Mouse (Mus musculus): ENCODE measurements at regions not wholly inside any gene's neighbourhood (a gene's known extent, or its start where the extent isn't known, plus 50 kb on each side); places are given as distances from the start of the nearest gene placed in this dataset.
"Not testable (repeated sequence)": the region's sequence is repeated elsewhere in the genome, so short reads cannot be mapped to it uniquely, and the experiment has no call there.

DNA sequence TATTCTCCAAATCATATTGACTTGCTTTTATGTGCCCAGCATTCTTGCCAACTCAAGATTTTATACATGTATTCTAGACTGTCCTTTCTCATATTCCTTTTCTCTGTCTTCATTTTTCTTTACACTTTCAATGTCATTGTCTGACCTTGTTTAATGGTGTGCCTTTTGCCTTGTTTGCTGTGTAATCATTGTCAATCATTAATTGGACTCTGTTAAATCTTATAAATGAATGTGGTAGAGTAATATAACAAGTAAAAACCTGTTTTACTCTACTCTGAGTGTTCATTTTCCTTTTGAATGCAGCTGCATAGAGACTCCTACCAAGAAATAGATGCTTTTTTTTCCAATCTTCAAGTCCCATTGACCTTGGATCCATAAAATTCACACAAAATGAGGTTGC, 283.0 kb upstream of the Gpc6 start:
- intact Hi-C loops (cut with DNase I): no loop called here
- H3K27ac ChIP-seq: no peak overlapping the region

DNA sequence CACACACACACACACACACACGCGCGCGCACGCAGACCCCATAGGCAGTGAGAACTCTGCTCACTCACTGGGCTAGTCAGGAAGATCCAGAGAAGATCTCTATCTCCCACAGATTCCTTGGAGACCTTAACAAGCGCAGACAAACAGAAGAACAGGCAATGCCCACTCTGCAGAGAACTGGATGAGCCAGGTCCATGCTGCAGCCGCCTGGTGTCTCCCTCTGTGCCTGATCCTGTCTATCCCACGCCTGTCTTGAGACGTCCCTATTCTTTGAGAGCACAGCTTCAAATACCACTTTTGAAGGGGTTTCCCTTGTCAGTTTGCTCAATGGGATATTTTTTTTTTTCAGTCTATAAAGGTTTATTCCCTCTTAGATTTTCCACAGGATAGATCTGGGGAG, 273.2 kb upstream of the Gpc6 start:
- intact Hi-C loops (cut with DNase I): no loop called here

More for the DNA sequence above, 283.0 kb upstream of the Gpc6 start:
- no peak for DNase-seq
- Histone ChIP-seq H3K4me3 (no peak overlapping the region), H3K27me3 (ENCODE audit: control insufficient read depth, insufficient read depth, low read length) (no peaks in the 10 kb centered on the region), H3K9ac (ENCODE audit: low read depth, low read length) (no peak overlapping the region), H3K79me2 (replicated peaks; ENCODE audit: control insufficient read depth, insufficient read depth, low read length) (no peaks in the 10 kb centered on the region), H3K4me1 (ENCODE audit: control insufficient read depth, insufficient read depth, low read length) (no peaks in the 10 kb centered on the region), H3K36me3 (ENCODE audit: control insufficient read depth, insufficient read depth, low read length) (no peaks in the 10 kb centered on the region)
- TF ChIP-seq POLR2A (IDR thresholded peaks at IDR 0.05; ENCODE audit: insufficient read depth, low read depth, low read length) (no peak), CTCF (IDR thresholded peaks at IDR 0.05) (no peak)

DNA sequence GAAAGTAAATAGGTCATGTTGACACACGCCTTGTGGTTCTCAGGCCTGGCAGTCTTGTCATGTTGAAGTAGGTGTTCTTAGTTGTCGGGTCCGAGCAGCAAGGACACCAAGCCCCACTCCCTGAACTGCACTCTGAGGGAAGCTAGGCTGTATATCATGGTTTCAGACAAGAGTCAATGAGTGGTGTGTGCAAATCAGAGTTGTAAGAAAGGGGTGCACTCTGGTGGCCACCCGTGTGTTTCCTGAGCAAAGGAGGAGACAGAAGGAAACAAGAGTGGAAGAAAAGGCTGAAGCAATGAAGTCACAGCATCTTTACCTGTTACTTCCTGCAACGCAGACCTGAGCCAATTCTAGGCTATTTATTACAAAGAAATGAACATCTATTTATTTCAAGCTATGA, 241.2 kb upstream of the Gpc6 start:
- WGBS: 81% methylated on average over 5 of the region's 5 CpGs
- TF ChIP-seq POLR2A (IDR thresholded peaks at IDR 0.05; ENCODE audit: insufficient read depth, low read depth, low read length): no peak
- no peak for TF ChIP-seq EP300 (IDR thresholded peaks at IDR 0.05; ENCODE audit: insufficient read depth, low read depth, low read length)
- TF ChIP-seq CTCF (IDR thresholded peaks at IDR 0.05): no peak
- intact Hi-C loops (cut with DNase I): no loop called here

More for the DNA sequence above, 273.2 kb upstream of the Gpc6 start:
- TF ChIP-seq EP300 (IDR thresholded peaks at IDR 0.05; ENCODE audit: insufficient read depth, low read depth, low read length) (no peak), POLR2A (IDR thresholded peaks at IDR 0.05; ENCODE audit: insufficient read depth, low read depth, low read length) (no peak), CTCF (IDR thresholded peaks at IDR 0.05) (no peak)
- no peak overlapping the region for H3K4me3 ChIP-seq
- H3K27ac ChIP-seq: no peak overlapping the region
- no peaks in the 10 kb centered on the region for H3K27me3 ChIP-seq (ENCODE audit: control insufficient read depth, insufficient read depth, low read length)
- H3K9ac ChIP-seq (ENCODE audit: low read depth, low read length): no peak overlapping the region
- H3K4me1 ChIP-seq (ENCODE audit: control insufficient read depth, insufficient read depth, low read length): no peaks in the 10 kb centered on the region
- 77% methylated on average over 9 of the region's 9 CpGs for WGBS
- no peak for DNase-seq
- no peaks in the 10 kb centered on the region for H3K36me3 ChIP-seq (ENCODE audit: control insufficient read depth, insufficient read depth, low read length)
- H3K79me2 ChIP-seq (replicated peaks; ENCODE audit: control insufficient read depth, insufficient read depth, low read length): no peaks in the 10 kb centered on the region

DNA sequence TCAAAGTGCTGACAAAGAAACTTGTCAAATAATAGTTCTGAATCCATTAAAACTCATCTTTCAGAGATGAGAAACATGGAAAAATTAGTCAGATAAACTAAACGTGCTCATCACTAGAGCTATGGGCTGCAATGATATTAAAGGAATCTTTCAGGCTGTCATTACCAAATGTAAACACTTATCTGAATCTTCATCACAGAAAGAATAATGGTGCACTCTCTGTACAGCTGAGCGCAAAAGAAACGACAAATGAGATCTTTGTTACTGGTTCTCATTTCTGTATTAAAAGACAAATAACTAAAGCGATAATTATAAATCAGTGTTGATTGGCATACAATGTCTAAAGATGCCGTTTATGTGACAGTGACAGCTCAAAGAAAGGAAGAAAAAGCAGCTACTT, 227.4 kb upstream of the Gpc6 start:
- DNase-seq: no peak
- Histone ChIP-seq H3K27me3 (ENCODE audit: control insufficient read depth, insufficient read depth, low read length) (no peaks in the 10 kb centered on the region), H3K4me3 (no peak overlapping the region), H3K27ac (no peak overlapping the region), H3K4me1 (ENCODE audit: control insufficient read depth, insufficient read depth, low read length) (no peaks in the 10 kb centered on the region), H3K36me3 (ENCODE audit: control insufficient read depth, insufficient read depth, low read length) (no peaks in the 10 kb centered on the region), H3K9ac (ENCODE audit: low read depth, low read length) (no peak overlapping the region), H3K79me2 (replicated peaks; ENCODE audit: control insufficient read depth, insufficient read depth, low read length) (no peaks in the 10 kb centered on the region)
- no peak for TF ChIP-seq POLR2A (IDR thresholded peaks at IDR 0.05; ENCODE audit: insufficient read depth, low read depth, low read length)
- no peak for TF ChIP-seq EP300 (IDR thresholded peaks at IDR 0.05; ENCODE audit: insufficient read depth, low read depth, low read length)
- no peak for TF ChIP-seq CTCF (IDR thresholded peaks at IDR 0.05)
- intact Hi-C loops (cut with DNase I): no loop called here
- WGBS: 85% methylated on average over 5 of the region's 5 CpGs

More for the DNA sequence above, 241.2 kb upstream of the Gpc6 start:
- Histone ChIP-seq H3K36me3 (ENCODE audit: control insufficient read depth, insufficient read depth, low read length) (no peaks in the 10 kb centered on the region), H3K79me2 (replicated peaks; ENCODE audit: control insufficient read depth, insufficient read depth, low read length) (no peaks in the 10 kb centered on the region), H3K27me3 (ENCODE audit: control insufficient read depth, insufficient read depth, low read length) (no peaks in the 10 kb centered on the region), H3K4me1 (ENCODE audit: control insufficient read depth, insufficient read depth, low read length) (no peaks in the 10 kb centered on the region), H3K27ac (no peak overlapping the region), H3K4me3 (no peak overlapping the region), H3K9ac (ENCODE audit: low read depth, low read length) (no peak overlapping the region)
- no peak for DNase-seq

DNA sequence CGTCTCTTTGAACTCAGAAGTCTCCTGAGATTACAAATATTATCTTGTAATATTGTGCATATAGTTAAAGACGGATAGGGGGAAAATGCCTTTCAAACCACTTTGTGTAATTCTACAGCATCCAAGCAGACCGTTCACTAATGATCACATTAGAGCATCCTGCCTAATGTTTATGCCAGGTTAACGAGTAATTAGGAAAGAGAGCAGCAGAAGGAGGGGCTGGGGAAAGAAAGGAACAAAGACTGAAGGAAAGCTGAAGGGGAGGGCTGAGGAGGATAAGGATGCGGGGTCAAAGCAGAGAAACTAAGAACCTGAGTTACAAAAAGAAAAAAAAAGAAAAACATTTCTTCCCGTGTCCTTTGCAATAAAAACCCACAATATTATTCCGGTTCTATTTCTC, 226.7 kb upstream of the Gpc6 start:
- no peak overlapping the region for H3K4me3 ChIP-seq
- 70% methylated on average over 7 of the region's 7 CpGs for WGBS

DNA sequence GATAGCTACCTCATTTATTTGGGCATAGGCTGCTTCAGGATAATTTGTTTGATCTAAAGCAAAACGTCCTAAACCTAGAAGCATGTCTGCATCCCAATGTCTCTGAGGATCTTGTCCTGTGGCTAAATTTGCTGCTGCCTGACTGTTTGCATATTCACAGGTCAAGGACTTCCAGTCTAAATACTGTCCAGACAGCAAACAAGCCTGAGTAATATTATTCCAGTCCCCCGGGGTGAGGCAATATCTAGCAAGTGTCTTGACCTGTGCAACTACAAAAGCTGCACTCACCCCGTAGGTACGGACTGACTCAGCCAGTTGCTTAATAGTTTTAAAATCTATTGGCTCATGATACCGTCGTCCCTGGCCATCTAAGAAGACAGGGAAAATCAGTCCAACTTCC, 190.5 kb upstream of the Gpc6 start:
- DNase-seq; H3K4me1 ChIP-seq (ENCODE audit: control insufficient read depth, insufficient read depth, low read length); H3K9ac ChIP-seq (ENCODE audit: low read depth, low read length); H3K27me3 ChIP-seq (ENCODE audit: control insufficient read depth, insufficient read depth, low read length); H3K27ac ChIP-seq; intact Hi-C loops (cut with DNase I); H3K79me2 ChIP-seq (replicated peaks; ENCODE audit: control insufficient read depth, insufficient read depth, low read length); H3K4me3 ChIP-seq; H3K36me3 ChIP-seq (ENCODE audit: control insufficient read depth, insufficient read depth, low read length): not testable (repeated sequence)
- 78% methylated on average over 6 of the region's 6 CpGs for WGBS

More for the DNA sequence above, 226.7 kb upstream of the Gpc6 start:
- intact Hi-C loops (cut with DNase I): no loop called here
- H3K27ac ChIP-seq: no peak overlapping the region
- H3K27me3 ChIP-seq (ENCODE audit: control insufficient read depth, insufficient read depth, low read length): no peaks in the 10 kb centered on the region
- no peaks in the 10 kb centered on the region for H3K79me2 ChIP-seq (replicated peaks; ENCODE audit: control insufficient read depth, insufficient read depth, low read length)
- no peaks in the 10 kb centered on the region for H3K36me3 ChIP-seq (ENCODE audit: control insufficient read depth, insufficient read depth, low read length)
- no peak for DNase-seq
- H3K4me1 ChIP-seq (ENCODE audit: control insufficient read depth, insufficient read depth, low read length): no peaks in the 10 kb centered on the region
- H3K9ac ChIP-seq (ENCODE audit: low read depth, low read length): no peak overlapping the region
- TF ChIP-seq POLR2A (IDR thresholded peaks at IDR 0.05; ENCODE audit: insufficient read depth, low read depth, low read length) (no peak), EP300 (IDR thresholded peaks at IDR 0.05; ENCODE audit: insufficient read depth, low read depth, low read length) (no peak), CTCF (IDR thresholded peaks at IDR 0.05) (no peak)

Data from heart, adult 2 months (tissue).